Comparison of ENCODE assay signal across 12 mouse cellular contexts in the genomic region with DNA sequence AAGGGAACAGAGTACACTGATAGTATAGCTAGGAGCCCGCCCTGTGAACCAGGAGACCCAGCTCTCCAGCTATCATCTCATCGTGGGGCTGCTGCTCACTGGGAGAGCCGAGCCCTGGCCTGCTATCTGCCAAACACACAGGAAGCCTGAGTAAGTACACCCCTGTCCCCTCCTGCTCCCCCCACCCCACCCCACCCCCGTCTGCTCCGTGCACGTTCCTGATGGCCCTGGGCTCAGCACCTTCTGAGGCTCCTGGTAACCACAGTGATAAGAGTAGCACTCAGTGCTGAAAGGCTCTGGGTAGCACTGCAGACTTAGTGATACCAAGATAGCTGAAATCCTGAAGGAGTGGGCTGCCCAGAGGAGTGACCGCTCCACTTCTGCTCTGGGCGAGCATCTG. TPM values are rescaled to one million over a fixed set of nuclear protein-coding genes. Genes with fewer than 3 reads are reported as not detected.
A peak's percentile ranks its signal among the peaks of the same experiment; 100 is the strongest.
DNase-seq lines count a peak whose midpoint lies in the region; ATAC-seq and TF ChIP-seq lines count a peak whose summit lies in the region.
"Had no signal": no experiment of that assay in that cellular context is flagged by ENCODE, and none has a peak within 500 bp of the region (broad histone marks: within the 10 kb centered on the region; RNA-seq: fewer than 3 reads in every experiment).

No protein-coding gene starts in this region.

- no peak overlapping the region for H3K4me3 ChIP-seq in kidney, embryonic 14.5 days (ENCODE audit: low read length)
- peak overlapping the region; percentile 60 for H3K4me3 ChIP-seq in bone marrow, adult 2 months (replicated peaks; ENCODE audit: control insufficient read depth, low read depth, low read length)
- H3K4me3 ChIP-seq: neural tube, embryonic 12.5 days had no signal

- no peaks in the 10 kb centered on the region for H3K27me3 ChIP-seq in kidney, embryonic 14.5 days (ENCODE audit: control insufficient read depth, insufficient read depth, low read length)
- H3K27me3 ChIP-seq: neural tube, embryonic 12.5 days had no signal

- no peak; the same call in 1 of the 2 replicates for TF ChIP-seq POLR2A in bone marrow, adult 2 months (IDR thresholded peaks at IDR 0.05; ENCODE audit: borderline replicate concordance, control insufficient read depth, low read depth, low read length)

- no peaks in the 10 kb centered on the region for H3K9me3 ChIP-seq in kidney, embryonic 14.5 days (ENCODE audit: control insufficient read depth, low read length)
- H3K9me3 ChIP-seq: midbrain, embryonic 10.5 days; neural tube, embryonic 12.5 days had no signal

- TF ChIP-seq CTCF in bone marrow, adult 2 months (IDR thresholded peaks at IDR 0.05; ENCODE audit: control insufficient read depth, insufficient read depth, low read length) = no peak

- no peak for ATAC-seq in kidney, embryonic 14.5 days (ENCODE audit: low FRiP score, low TSS enrichment)
- peak; percentile 65 for ATAC-seq in erythroblast, adult 5-6 weeks (replicated peaks; ENCODE audit: low FRiP score, poor library complexity, severe bottlenecking)
- peak; percentile 63 for ATAC-seq in megakaryocyte progenitor cell, adult 5-6 weeks (replicated peaks; ENCODE audit: poor library complexity)
- ATAC-seq: hindbrain, postnatal 0 days had no signal

- no peak for DNase-seq in kidney, adult 8-10 months
- DNase-seq in urinary bladder, postnatal 25 days (ENCODE audit: low spot score) = no peak
- no peak for DNase-seq in thymus, postnatal 36 days
- DNase-seq in frontal cortex, postnatal 10 days (ENCODE audit: low spot score in 2 of 2) = no peak
- DNase-seq: right cerebral cortex, postnatal 14 days had no signal

- H3K9ac ChIP-seq in kidney, embryonic 14.5 days (ENCODE audit: low read depth, low read length) = no peak overlapping the region
- H3K9ac ChIP-seq: neural tube, embryonic 12.5 days had no signal

- H3K4me2 ChIP-seq in kidney, embryonic 14.5 days (replicated peaks; ENCODE audit: low read depth, low read length) = 0 out of 2 replicates have a peak overlapping the region, but pooled peaks have one; percentile 12
- H3K4me2 ChIP-seq: neural tube, embryonic 12.5 days had no signal

- WGBS in kidney, embryonic 14.5 days = 77% methylated on average over 8 of the region's 8 CpGs
- WGBS in bone marrow, adult 2 months = 33% methylated on average over 8 of the region's 8 CpGs

- H3K4me1 ChIP-seq in kidney, embryonic 14.5 days (ENCODE audit: control insufficient read depth, insufficient read depth, low read length) = 0 out of 2 replicates have a peak, but pooled peaks cover 7% of the 10 kb centered on the region
- peaks cover 5% of the 10 kb centered on the region; the same call in 1 of the 2 replicates for H3K4me1 ChIP-seq in bone marrow, adult 2 months (ENCODE audit: control insufficient read depth, insufficient read depth, low read length)

- no peaks in the 10 kb centered on the region for H3K36me3 ChIP-seq in kidney, embryonic 14.5 days (ENCODE audit: control insufficient read depth, insufficient read depth, low read length)
- H3K36me3 ChIP-seq: neural tube, embryonic 12.5 days had no signal

- no peak overlapping the region for H3K27ac ChIP-seq in kidney, embryonic 14.5 days (ENCODE audit: low read depth, low read length)
- peak overlapping the region; percentile 77 for H3K27ac ChIP-seq in bone marrow, adult 2 months (ENCODE audit: control insufficient read depth, insufficient read depth, low read depth, low read length, poor library complexity)
- H3K27ac ChIP-seq: hindbrain, postnatal 0 days; neural tube, embryonic 12.5 days had no signal

RNA-seq across cellular contexts. Expression of a gene that starts 4.0 kb away (rescaled TPM):
- 9.1 and 17.1 TPM in 2 replicates for polyA plus RNA-seq in kidney, embryonic 14.5 days (2014; fragmentation: Nextera tagmentation; extraction: Ambion mirVana)
- 78.8 and 100 TPM in 2 replicates for polyA plus RNA-seq in bone marrow, adult 2 months (2011; ENCODE audit: insufficient read depth, insufficient read length, low replicate concordance, missing spikeins)
- 323 and 353 TPM in 2 replicates for total RNA-seq in erythroblast, adult 5-6 weeks (2015; ENCODE audit: low replicate concordance)
- 448 and 511 TPM in 2 replicates for total RNA-seq in erythroblast, adult 5-6 weeks (2017; ENCODE audit: low replicate concordance)
- total RNA-seq in megakaryocyte progenitor cell, adult 5-6 weeks (2015) = 15.5 and 18.2 TPM in 2 replicates
- total RNA-seq in megakaryocyte progenitor cell, adult 5-6 weeks (2017) = 25.0 and 26.7 TPM in 2 replicates

RNA-seq across cellular contexts. Expression of a gene that starts 29.9 kb away (rescaled TPM):
- polyA plus RNA-seq in kidney, embryonic 14.5 days (2014; fragmentation: Nextera tagmentation; extraction: Ambion mirVana) = 31.8 and 55.0 TPM in 2 replicates
- polyA plus RNA-seq in bone marrow, adult 2 months (2011; ENCODE audit: insufficient read depth, insufficient read length, low replicate concordance, missing spikeins) = 7.5 and 13.5 TPM in 2 replicates
- 40.0 and 44.9 TPM in 2 replicates for total RNA-seq in erythroblast, adult 5-6 weeks (2015; ENCODE audit: low replicate concordance)
- 69.3 and 79.0 TPM in 2 replicates for total RNA-seq in erythroblast, adult 5-6 weeks (2017; ENCODE audit: low replicate concordance)
- total RNA-seq in megakaryocyte progenitor cell, adult 5-6 weeks (2015) = 27.8 and 28.7 TPM in 2 replicates
- total RNA-seq in megakaryocyte progenitor cell, adult 5-6 weeks (2017) = 28.2 and 33.0 TPM in 2 replicates

RNA-seq across cellular contexts. Expression of a gene that starts 42.3 kb away (rescaled TPM):
- polyA plus RNA-seq in kidney, embryonic 14.5 days (2014; fragmentation: Nextera tagmentation; extraction: Ambion mirVana) = 29.6 and 53.3 TPM in 2 replicates
- 13.2 and 16.7 TPM in 2 replicates for polyA plus RNA-seq in bone marrow, adult 2 months (2011; ENCODE audit: insufficient read depth, insufficient read length, low replicate concordance, missing spikeins)
- 17.6 and 18.6 TPM in 2 replicates for total RNA-seq in erythroblast, adult 5-6 weeks (2015; ENCODE audit: low replicate concordance)
- 16.5 and 24.8 TPM in 2 replicates for total RNA-seq in erythroblast, adult 5-6 weeks (2017; ENCODE audit: low replicate concordance)
- 30.5 and 32.8 TPM in 2 replicates for total RNA-seq in megakaryocyte progenitor cell, adult 5-6 weeks (2015)
- total RNA-seq in megakaryocyte progenitor cell, adult 5-6 weeks (2017) = 32.8 and 34.4 TPM in 2 replicates

RNA-seq across cellular contexts. Expression of a gene that starts 42.4 kb away (rescaled TPM):
- polyA plus RNA-seq in kidney, embryonic 14.5 days (2014; fragmentation: Nextera tagmentation; extraction: Ambion mirVana) = 4.8 and 10.2 TPM in 2 replicates
- polyA plus RNA-seq in bone marrow, adult 2 months (2011; ENCODE audit: insufficient read depth, insufficient read length, low replicate concordance, missing spikeins) = 3.0 and 4.4 TPM in 2 replicates
- total RNA-seq in erythroblast, adult 5-6 weeks (2015; ENCODE audit: low replicate concordance) = 4.6 and 9.4 TPM in 2 replicates
- 4.6 and 5.0 TPM in 2 replicates for total RNA-seq in erythroblast, adult 5-6 weeks (2017; ENCODE audit: low replicate concordance)
- total RNA-seq in megakaryocyte progenitor cell, adult 5-6 weeks (2015) = 25.5 and 29.6 TPM in 2 replicates
- 23.9 and 24.2 TPM in 2 replicates for total RNA-seq in megakaryocyte progenitor cell, adult 5-6 weeks (2017)

Comparison
In these comparisons a context has a peak if more than half of its experiments do, and no peak if none do; other contexts are left out.
1. RNA of a gene that starts 4.0 kb away (total RNA-seq): 323 to 511 TPM in erythroblast, adult 5-6 weeks; 15.5 to 26.7 TPM in megakaryocyte progenitor cell, adult 5-6 weeks; every median in the first group is over 10 times any median in the second.